Mouse (Mus musculus): Measurements from ENCODE around the gene Stat4. TPM values are rescaled to one million over a fixed set of nuclear protein-coding genes. Genes with fewer than 3 reads are reported as not detected.

The Stat4 gene
- polyA plus RNA-seq, 1 experiment: 5.3 TPM

GRCm38 (mm10) chr1:52119691-52120090, 132.7 kb downstream of the Stat4 start:
- TF ChIP-seq EP300 (IDR thresholded peaks at IDR 0.05; ENCODE audit: insufficient read depth, low read depth, low read length) (no peak), CTCF (IDR thresholded peaks at IDR 0.05; ENCODE audit: low read depth, low read length) (no peak), POLR2A (IDR thresholded peaks at IDR 0.05; ENCODE audit: insufficient read depth, low read length) (no peak)
- no peak overlapping the region for H3K27ac ChIP-seq (ENCODE audit: insufficient read depth, low read length)

GRCm38 (mm10) chr1:52120191-52120590, 133.2 kb downstream of the Stat4 start:
- peaks cover 2% of the 10 kb centered on the region for H3K4me1 ChIP-seq (ENCODE audit: control insufficient read depth, insufficient read depth, low read length)
- no peak overlapping the region for H3K27ac ChIP-seq (ENCODE audit: insufficient read depth, low read length)
- H3K36me3 ChIP-seq (ENCODE audit: control insufficient read depth, insufficient read depth, low read length, poor library complexity, severe bottlenecking): no peaks in the 10 kb centered on the region
- no peaks in the 10 kb centered on the region for H3K27me3 ChIP-seq (ENCODE audit: control insufficient read depth, insufficient read depth, low read length, poor library complexity, severe bottlenecking)
- H3K9me3 ChIP-seq (replicated peaks; ENCODE audit: control insufficient read depth, insufficient read depth, low read length, poor library complexity, severe bottlenecking): no peaks in the 10 kb centered on the region
- no peak for TF ChIP-seq CTCF (IDR thresholded peaks at IDR 0.05; ENCODE audit: low read depth, low read length)
- no peak for TF ChIP-seq POLR2A (IDR thresholded peaks at IDR 0.05; ENCODE audit: insufficient read depth, low read length)
- TF ChIP-seq EP300 (IDR thresholded peaks at IDR 0.05; ENCODE audit: insufficient read depth, low read depth, low read length): no peak
- peak overlapping the region; percentile 34; the same call in 1 of the 2 replicates for H3K4me3 ChIP-seq (ENCODE audit: low read depth, low read length)
- 0 out of 2 replicates have a peak overlapping the region, but pooled peaks have one; percentile 54 for H3K9ac ChIP-seq (ENCODE audit: low read depth, poor library complexity, severe bottlenecking)

More at GRCm38 (mm10) chr1:52119691-52120090, 132.7 kb downstream of the Stat4 start:
- H3K9ac ChIP-seq (ENCODE audit: low read depth, poor library complexity, severe bottlenecking): peak overlapping the region; percentile 54
- peak overlapping the region; percentile 87 for H3K4me3 ChIP-seq (ENCODE audit: low read depth, low read length)
- no peaks in the 10 kb centered on the region for H3K9me3 ChIP-seq (replicated peaks; ENCODE audit: control insufficient read depth, insufficient read depth, low read length, poor library complexity, severe bottlenecking)
- no peaks in the 10 kb centered on the region for H3K27me3 ChIP-seq (ENCODE audit: control insufficient read depth, insufficient read depth, low read length, poor library complexity, severe bottlenecking)
- peaks cover 2% of the 10 kb centered on the region for H3K4me1 ChIP-seq (ENCODE audit: control insufficient read depth, insufficient read depth, low read length)
- no peaks in the 10 kb centered on the region for H3K36me3 ChIP-seq (ENCODE audit: control insufficient read depth, insufficient read depth, low read length, poor library complexity, severe bottlenecking)

- Histone ChIP-seq H3K9ac (ENCODE audit: low read depth, poor library complexity, severe bottlenecking) (no peak overlapping the region), H3K27me3 (ENCODE audit: control insufficient read depth, insufficient read depth, low read length, poor library complexity, severe bottlenecking) (no peaks in the 10 kb centered on the region), H3K36me3 (ENCODE audit: control insufficient read depth, insufficient read depth, low read length, poor library complexity, severe bottlenecking) (no peaks in the 10 kb centered on the region), H3K9me3 (replicated peaks; ENCODE audit: control insufficient read depth, insufficient read depth, low read length, poor library complexity, severe bottlenecking) (no peaks in the 10 kb centered on the region), H3K4me3 (ENCODE audit: low read depth, low read length) (no peak overlapping the region), H3K27ac (ENCODE audit: insufficient read depth, low read length) (no peak overlapping the region), H3K4me1 (ENCODE audit: control insufficient read depth, insufficient read depth, low read length) (peaks cover 2% of the 10 kb centered on the region)
- TF ChIP-seq EP300 (IDR thresholded peaks at IDR 0.05; ENCODE audit: insufficient read depth, low read depth, low read length): no peak
- TF ChIP-seq POLR2A (IDR thresholded peaks at IDR 0.05; ENCODE audit: insufficient read depth, low read length): no peak
- no peak for TF ChIP-seq CTCF (IDR thresholded peaks at IDR 0.05; ENCODE audit: low read depth, low read length)
These were observed 134.1 kb downstream of the Stat4 start for GRCm38 (mm10) chr1:52121052-52121451.

GRCm38 (mm10) chr1:52124818-52125217, 137.9 kb downstream of the Stat4 start:
- H3K9me3 ChIP-seq (replicated peaks; ENCODE audit: control insufficient read depth, insufficient read depth, low read length, poor library complexity, severe bottlenecking): no peaks in the 10 kb centered on the region; the same call in 1 of the 2 replicates
- H3K36me3 ChIP-seq (ENCODE audit: control insufficient read depth, insufficient read depth, low read length, poor library complexity, severe bottlenecking): no peaks in the 10 kb centered on the region
- H3K27ac ChIP-seq (ENCODE audit: insufficient read depth, low read length): no peak overlapping the region
- no peaks in the 10 kb centered on the region for H3K4me1 ChIP-seq (ENCODE audit: control insufficient read depth, insufficient read depth, low read length)
- TF ChIP-seq POLR2A (IDR thresholded peaks at IDR 0.05; ENCODE audit: insufficient read depth, low read length) (no peak), EP300 (IDR thresholded peaks at IDR 0.05; ENCODE audit: insufficient read depth, low read depth, low read length) (no peak), CTCF (IDR thresholded peaks at IDR 0.05; ENCODE audit: low read depth, low read length) (no peak)
- no peaks in the 10 kb centered on the region for H3K27me3 ChIP-seq (ENCODE audit: control insufficient read depth, insufficient read depth, low read length, poor library complexity, severe bottlenecking)
- no peak overlapping the region for H3K9ac ChIP-seq (ENCODE audit: low read depth, poor library complexity, severe bottlenecking)
- H3K4me3 ChIP-seq (ENCODE audit: low read depth, low read length): no peak overlapping the region

GRCm38 (mm10) chr1:52127350-52127749, 140.4 kb downstream of the Stat4 start:
- H3K9ac ChIP-seq (ENCODE audit: low read depth, poor library complexity, severe bottlenecking): no peak overlapping the region
- no peak overlapping the region for H3K27ac ChIP-seq (ENCODE audit: insufficient read depth, low read length)
- no peaks in the 10 kb centered on the region for H3K4me1 ChIP-seq (ENCODE audit: control insufficient read depth, insufficient read depth, low read length)
- H3K27me3 ChIP-seq (ENCODE audit: control insufficient read depth, insufficient read depth, low read length, poor library complexity, severe bottlenecking): no peaks in the 10 kb centered on the region; the same call in 1 of the 2 replicates
- H3K4me3 ChIP-seq (ENCODE audit: low read depth, low read length): no peak overlapping the region
- TF ChIP-seq EP300 (IDR thresholded peaks at IDR 0.05; ENCODE audit: insufficient read depth, low read depth, low read length): peak; percentile 43; the same call in 1 of the 2 replicates
- TF ChIP-seq CTCF (IDR thresholded peaks at IDR 0.05; ENCODE audit: low read depth, low read length): no peak
- H3K36me3 ChIP-seq (ENCODE audit: control insufficient read depth, insufficient read depth, low read length, poor library complexity, severe bottlenecking): no peaks in the 10 kb centered on the region
- H3K9me3 ChIP-seq (replicated peaks; ENCODE audit: control insufficient read depth, insufficient read depth, low read length, poor library complexity, severe bottlenecking): no peaks in the 10 kb centered on the region; the same call in 1 of the 2 replicates

- H3K9me3 ChIP-seq (replicated peaks; ENCODE audit: control insufficient read depth, insufficient read depth, low read length, poor library complexity, severe bottlenecking): no peaks in the 10 kb centered on the region; the same call in 1 of the 2 replicates
- H3K4me1 ChIP-seq (ENCODE audit: control insufficient read depth, insufficient read depth, low read length): no peaks in the 10 kb centered on the region
- TF ChIP-seq POLR2A (IDR thresholded peaks at IDR 0.05; ENCODE audit: insufficient read depth, low read length) (no peak), EP300 (IDR thresholded peaks at IDR 0.05; ENCODE audit: insufficient read depth, low read depth, low read length) (no peak), CTCF (IDR thresholded peaks at IDR 0.05; ENCODE audit: low read depth, low read length) (no peak)
- no peak overlapping the region for H3K27ac ChIP-seq (ENCODE audit: insufficient read depth, low read length)
- no peak overlapping the region for H3K9ac ChIP-seq (ENCODE audit: low read depth, poor library complexity, severe bottlenecking)
- no peak overlapping the region for H3K4me3 ChIP-seq (ENCODE audit: low read depth, low read length)
- H3K27me3 ChIP-seq (ENCODE audit: control insufficient read depth, insufficient read depth, low read length, poor library complexity, severe bottlenecking): no peaks in the 10 kb centered on the region; the same call in 1 of the 2 replicates
- H3K36me3 ChIP-seq (ENCODE audit: control insufficient read depth, insufficient read depth, low read length, poor library complexity, severe bottlenecking): no peaks in the 10 kb centered on the region
These were observed 142.8 kb downstream of the Stat4 start for GRCm38 (mm10) chr1:52129794-52130193.
